Mouse (Mus musculus) 3134 (cell line): ENCODE data around the gene Dnajb4.
A peak's percentile ranks its signal among the peaks of the same experiment; 100 is the strongest.
"Not testable (repeated sequence)": the region's sequence is repeated elsewhere in the genome, so short reads cannot be mapped to it uniquely, and the experiment has no call there.

Experiments
- DNase-seq: peaks from one replicate; pipeline ENCODE4 v3.0.0-alpha.2; 2011; ENCODE audit warnings: low spot score; ENCODE audit not compliant: insufficient read length; ENCODE audit errors: extremely low read depth

Dnajb4 gene

GRCm38 (mm10) chr3:152209177-152209966 lies 730 bp downstream of the Dnajb4 start:
- DNase-seq = no peak

- no peak for DNase-seq
Observed at GRCm38 (mm10) chr3:152208096-152208885, 1.8 kb downstream of the Dnajb4 start.

- DNase-seq = no peak
Observed at GRCm38 (mm10) chr3:152207156-152207555, 2.9 kb downstream of the Dnajb4 start.

- no peak for DNase-seq
Observed at GRCm38 (mm10) chr3:152204577-152204976, 5.5 kb downstream of the Dnajb4 start.

GRCm38 (mm10) chr3:152203996-152204395 lies 6.1 kb downstream of the Dnajb4 start:
- DNase-seq = no peak

- DNase-seq = no peak
Observed at GRCm38 (mm10) chr3:152203411-152203810, 6.7 kb downstream of the Dnajb4 start.

GRCm38 (mm10) chr3:152202942-152203341 lies 7.2 kb downstream of the Dnajb4 start:
- no peak for DNase-seq

GRCm38 (mm10) chr3:152201651-152202050 lies 8.5 kb downstream of the Dnajb4 start:
- DNase-seq = no peak

GRCm38 (mm10) chr3:152201181-152201580 lies 8.9 kb downstream of the Dnajb4 start:
- no peak for DNase-seq

- no peak for DNase-seq
Observed at GRCm38 (mm10) chr3:152199125-152199524, 11.0 kb downstream of the Dnajb4 start.

GRCm38 (mm10) chr3:152197246-152197645 lies 12.9 kb downstream of the Dnajb4 start:
- not testable (repeated sequence) for DNase-seq

GRCm38 (mm10) chr3:152193635-152194097 lies 16.4 kb downstream of the Dnajb4 start:
- DNase-seq = peak; percentile 77

- DNase-seq = no peak
Observed at GRCm38 (mm10) chr3:152193177-152193576, 16.9 kb downstream of the Dnajb4 start.

GRCm38 (mm10) chr3:152192238-152192931 lies 17.7 kb downstream of the Dnajb4 start:
- peak; percentile 55 for DNase-seq

- DNase-seq = peak; percentile 65
Observed at GRCm38 (mm10) chr3:152191791-152192237, 18.3 kb downstream of the Dnajb4 start.

GRCm38 (mm10) chr3:152190679-152191477 lies 19.2 kb downstream of the Dnajb4 start:
- peak; percentile 24 for DNase-seq

- no peak for DNase-seq
Observed at GRCm38 (mm10) chr3:152189306-152189705, 20.8 kb downstream of the Dnajb4 start.

GRCm38 (mm10) chr3:152186106-152186505 lies 24.0 kb downstream of the Dnajb4 start:
- DNase-seq = no peak

GRCm38 (mm10) chr3:152183522-152183921 lies 26.6 kb downstream of the Dnajb4 start:
- DNase-seq = no peak

GRCm38 (mm10) chr3:152180624-152181023 lies 29.5 kb downstream of the Dnajb4 start:
- no peak for DNase-seq
